Mouse (Mus musculus) liver, embryonic 14.5 days (tissue): Measurements from ENCODE around the gene Cfap58.

Experiments used
- CTCF ChIP-seq: IDR thresholded peaks from 2 replicates; pipeline ENCODE4 v1.5.1; 2016; ENCODE audit warnings: antibody characterized with exemption, low read depth, control low read depth
- EP300 ChIP-seq: IDR thresholded peaks from 2 replicates; pipeline ENCODE4 v1.6.1; 2016; ENCODE audit warnings: antibody characterized with exemption, low read depth

DNA sequence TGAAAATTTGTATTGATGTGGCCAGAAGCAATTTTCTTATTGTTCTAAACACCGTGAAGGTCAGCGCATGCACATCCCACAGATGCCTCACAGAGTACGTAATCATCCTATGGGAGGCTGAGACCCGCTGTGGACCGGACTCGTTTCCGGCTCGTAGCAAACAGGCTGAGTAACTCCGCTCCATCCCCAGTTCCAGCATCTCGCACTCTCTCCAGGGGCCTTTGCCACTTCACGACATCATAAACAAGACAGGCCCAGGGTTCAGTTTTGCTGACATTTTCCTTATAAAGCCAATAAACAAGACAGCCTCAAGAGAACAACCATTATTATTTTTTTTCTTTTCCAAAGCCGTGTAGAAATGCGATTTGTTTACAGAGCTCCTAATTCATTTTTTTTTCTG is 82.6 kb downstream of the Cfap58 start:
- TF ChIP-seq CTCF (no peak), EP300 (no peak)
